Mouse (Mus musculus) left cerebral cortex, postnatal 4 days (tissue): ENCODE data around the gene Glipr1l2. TPM values are rescaled to one million over a fixed set of nuclear protein-coding genes. Genes with fewer than 3 reads are reported as not detected.
"Not testable (repeated sequence)": the region's sequence is repeated elsewhere in the genome, so short reads cannot be mapped to it uniquely, and the experiment has no call there.

ENCODE experiments used
- DNase-seq: peaks from one replicate; pipeline ENCODE4 v3.0.0-alpha.2; 2022
- intact Hi-C: fragments of 180-260 bp; cut with DNase I; formaldehyde crosslinking; loops from one replicate; pipeline ENCODE4 v1.15.1; 2025
- total RNA-seq, 2 experiments: library from RNA; stranded (reverse); gene quantifications; 2 replicates each; pipeline ENCODE4 v1.2.3; 2021

The Glipr1l2 gene
- not detected for total RNA-seq

GRCm38 (mm10) chr10:112083157-112083556 lies at the start of gene Glipr1l2:
Glipr1l2 (plus strand) TSS chr10:112083354.
- intact Hi-C loops, result no loop called here
- DNase-seq, result no peak

DNA sequence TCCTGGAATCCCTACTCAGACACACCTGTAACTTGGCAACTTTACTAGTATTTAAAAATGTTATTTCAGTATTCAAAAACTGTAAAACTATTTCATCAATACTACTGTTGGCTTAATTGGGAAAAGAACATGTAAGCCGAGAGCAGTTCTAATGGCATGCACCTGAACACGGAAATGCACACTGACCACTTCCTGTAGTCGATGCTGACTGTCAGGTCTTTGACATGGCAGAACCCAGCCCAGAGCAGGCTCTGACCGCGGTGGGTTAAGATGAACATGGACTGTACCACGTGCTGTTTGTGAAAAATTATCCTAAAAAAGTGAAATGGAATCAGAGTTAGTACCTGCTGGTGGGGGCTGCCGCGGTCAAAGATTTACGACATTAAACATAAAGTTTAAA lies 39.6 kb upstream of the Glipr1l2 start:
- intact Hi-C loops, DNase-seq: not testable (repeated sequence)

DNA sequence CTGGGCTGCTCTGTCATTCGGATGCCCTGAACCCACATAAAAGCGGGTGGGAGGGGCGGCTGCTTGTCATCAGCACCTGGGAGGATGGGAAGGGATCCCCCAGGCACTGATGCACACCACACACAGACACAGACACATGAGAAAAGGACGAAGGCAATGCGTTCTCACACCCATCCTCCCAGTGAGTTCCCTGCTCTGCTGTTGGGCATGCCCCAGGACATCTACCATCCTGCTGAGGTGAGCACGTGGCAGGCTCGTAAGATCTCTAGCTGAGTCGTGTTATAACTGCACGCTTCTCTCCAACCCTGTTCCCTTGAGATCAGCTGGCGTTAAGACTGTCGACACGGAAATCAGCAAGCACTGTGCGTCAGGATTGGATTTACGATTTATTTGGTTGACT lies 38.9 kb upstream of the Glipr1l2 start:
- DNase-seq, intact Hi-C loops: not testable (repeated sequence)

DNA sequence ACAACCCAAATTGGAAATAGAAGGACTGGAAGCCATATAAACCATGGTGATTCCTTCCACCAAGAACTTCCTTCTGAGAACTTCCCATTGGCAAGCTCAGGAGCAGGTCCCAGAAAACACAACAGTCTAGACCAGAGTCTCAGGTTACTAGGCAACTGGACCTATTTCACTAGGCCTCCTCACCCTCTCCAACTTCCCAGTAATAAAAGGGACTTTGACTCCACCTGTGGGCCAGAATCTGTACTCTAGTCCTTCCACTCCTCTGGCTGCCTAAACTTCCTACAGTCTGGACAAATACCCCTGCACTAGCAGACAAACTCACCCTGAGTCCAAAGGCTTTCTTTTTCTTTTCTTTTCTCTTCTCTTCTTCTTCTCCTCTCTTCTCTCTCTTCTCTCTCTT lies 31.9 kb upstream of the Glipr1l2 start:
- DNase-seq, result no peak

DNA sequence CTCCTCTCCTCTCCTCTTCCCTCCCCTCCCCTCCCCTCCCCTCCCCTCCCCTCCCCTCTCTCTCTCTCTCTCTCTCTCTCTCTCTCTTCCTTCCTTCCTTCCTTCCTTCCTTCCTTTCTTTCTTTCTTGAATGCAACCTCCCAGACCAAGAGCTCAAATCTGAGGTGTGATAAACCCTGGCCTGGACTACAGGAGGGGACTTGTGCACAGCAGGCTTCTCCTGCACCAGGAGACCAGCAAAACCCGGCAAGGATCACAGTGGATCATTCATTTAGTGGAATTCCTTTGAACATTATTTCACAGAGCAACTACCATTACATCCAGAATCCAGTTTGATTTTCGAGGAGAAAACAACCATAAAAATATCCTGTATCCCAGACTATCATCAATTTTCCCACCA lies 31.2 kb upstream of the Glipr1l2 start:
- peak; percentile 14 for DNase-seq
- intact Hi-C loops, result not testable (repeated sequence)

More for the DNA sequence above, 31.9 kb upstream of the Glipr1l2 start:
- intact Hi-C loops, result no loop called here

- intact Hi-C loops, result loop anchor here (5.0 to 10.0 kb wide), 2 partner anchors 102 to 735 kb away; partner anchors contain the start of genes Caps2 and Glipr1l3
- peak; percentile 81 for DNase-seq
These were observed 23.2 kb upstream of the Glipr1l2 start, which contains the start of gene Glipr1l1 for GRCm38 (mm10) chr10:112059702-112060582. Glipr1l1 (plus strand) TSS chr10:112060189.

GRCm38 (mm10) chr10:112060583-112060934 lies 22.6 kb upstream of the Glipr1l2 start:
- intact Hi-C loops, result loop anchor here (5.0 to 10.0 kb wide), 2 partner anchors 102 to 734 kb away; partner anchors contain the start of genes Caps2 and Glipr1l3
- not testable (repeated sequence) for DNase-seq

DNA sequence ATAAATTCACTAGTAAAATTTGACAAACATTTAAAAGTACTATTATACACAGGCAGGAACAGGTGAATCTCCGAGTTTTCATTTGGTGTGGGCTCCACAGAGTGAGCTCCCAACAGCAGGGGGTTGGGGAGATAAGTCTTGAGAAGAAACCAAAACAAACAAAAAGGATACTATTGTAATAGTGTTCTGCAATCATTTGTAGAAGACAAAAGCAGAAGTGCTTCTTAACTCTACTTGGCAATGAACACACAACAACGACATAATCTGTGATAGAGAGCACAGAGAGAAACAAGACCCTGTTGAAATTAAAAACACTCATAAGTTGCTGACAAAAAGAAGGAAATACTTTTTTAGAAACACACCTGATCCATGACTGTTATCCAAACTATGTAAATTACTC lies 3.1 kb upstream of the Glipr1l2 start:
- no peak for DNase-seq
- intact Hi-C loops, result no loop called here

DNA sequence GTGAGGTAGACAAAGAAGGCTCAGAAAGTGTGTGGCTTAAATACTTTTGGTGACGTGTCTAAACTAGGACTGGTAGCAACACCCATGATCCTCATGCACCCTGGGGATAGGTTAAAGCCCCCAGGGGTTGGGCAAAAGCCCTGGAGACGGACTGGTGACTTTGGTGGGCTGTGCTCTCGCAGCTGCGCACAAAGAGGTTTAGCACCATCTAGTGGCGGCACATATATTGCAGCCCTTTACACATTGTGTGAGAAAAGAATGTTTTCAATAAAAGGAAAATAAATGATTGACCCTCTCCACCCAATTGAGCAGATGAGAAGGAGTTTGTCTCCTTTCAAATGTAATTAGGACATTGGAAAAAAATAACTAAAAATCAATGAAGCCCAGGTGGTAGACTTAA lies 22.6 kb downstream of the Glipr1l2 start:
- peak; percentile 48 for DNase-seq
- intact Hi-C loops, result loop anchor here (10.0 kb wide), 1 partner anchor 121 kb away; no protein-coding TSS in a partner anchor

GRCm38 (mm10) chr10:112110401-112110800 lies 27.2 kb downstream of the Glipr1l2 start:
- intact Hi-C loops, result no loop called here
- DNase-seq, result no peak

- DNase-seq, intact Hi-C loops: not testable (repeated sequence)
These were observed 41.9 kb downstream of the Glipr1l2 start for GRCm38 (mm10) chr10:112125090-112125489.

DNA sequence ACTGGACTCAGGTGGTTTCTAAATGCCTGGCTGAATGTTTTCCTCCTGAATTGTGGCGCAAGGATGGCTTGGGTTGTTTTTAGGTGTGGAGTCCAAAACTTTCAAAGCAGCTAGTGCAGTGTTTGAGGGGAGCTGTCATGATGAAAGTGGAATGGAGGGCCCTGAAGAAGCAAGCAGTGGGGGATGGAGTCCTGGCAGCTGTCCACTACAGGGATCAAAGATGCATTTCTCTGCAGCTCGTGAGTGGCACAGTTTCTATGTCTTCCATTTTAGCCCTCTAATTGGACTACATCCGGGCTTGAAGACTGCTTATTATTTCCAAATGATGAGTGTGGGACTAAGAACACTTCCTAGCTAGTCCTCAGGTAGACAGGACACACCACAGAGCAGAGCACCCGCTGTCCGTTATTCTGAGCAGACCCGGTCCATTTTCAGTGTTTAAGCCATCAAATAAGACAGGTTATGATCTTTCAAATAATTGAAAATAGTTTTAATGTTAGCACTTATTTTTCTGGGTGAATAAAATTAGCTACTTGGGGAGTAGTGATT lies 44.6 kb downstream of the Glipr1l2 start:
- intact Hi-C loops, DNase-seq: not testable (repeated sequence)

DNA sequence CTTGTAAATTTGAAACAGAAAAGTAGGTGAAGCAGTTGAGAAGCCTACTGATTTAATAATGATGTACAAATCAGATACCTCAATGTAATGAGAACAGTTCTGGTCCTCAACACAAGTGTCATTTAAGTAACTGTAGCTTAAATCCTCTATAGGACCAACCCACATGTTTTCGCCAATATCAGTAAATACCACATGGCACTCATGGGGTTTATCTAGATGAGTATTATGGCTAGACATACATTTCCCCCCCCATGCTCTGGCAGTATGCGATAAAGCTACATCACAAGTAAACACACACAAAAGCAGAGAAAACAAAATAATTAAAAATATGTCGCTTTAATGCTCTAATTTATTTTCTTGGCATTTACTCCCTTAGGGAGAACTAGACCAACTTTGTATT lies 49.0 kb downstream of the Glipr1l2 start:
- DNase-seq, result no peak

DNA sequence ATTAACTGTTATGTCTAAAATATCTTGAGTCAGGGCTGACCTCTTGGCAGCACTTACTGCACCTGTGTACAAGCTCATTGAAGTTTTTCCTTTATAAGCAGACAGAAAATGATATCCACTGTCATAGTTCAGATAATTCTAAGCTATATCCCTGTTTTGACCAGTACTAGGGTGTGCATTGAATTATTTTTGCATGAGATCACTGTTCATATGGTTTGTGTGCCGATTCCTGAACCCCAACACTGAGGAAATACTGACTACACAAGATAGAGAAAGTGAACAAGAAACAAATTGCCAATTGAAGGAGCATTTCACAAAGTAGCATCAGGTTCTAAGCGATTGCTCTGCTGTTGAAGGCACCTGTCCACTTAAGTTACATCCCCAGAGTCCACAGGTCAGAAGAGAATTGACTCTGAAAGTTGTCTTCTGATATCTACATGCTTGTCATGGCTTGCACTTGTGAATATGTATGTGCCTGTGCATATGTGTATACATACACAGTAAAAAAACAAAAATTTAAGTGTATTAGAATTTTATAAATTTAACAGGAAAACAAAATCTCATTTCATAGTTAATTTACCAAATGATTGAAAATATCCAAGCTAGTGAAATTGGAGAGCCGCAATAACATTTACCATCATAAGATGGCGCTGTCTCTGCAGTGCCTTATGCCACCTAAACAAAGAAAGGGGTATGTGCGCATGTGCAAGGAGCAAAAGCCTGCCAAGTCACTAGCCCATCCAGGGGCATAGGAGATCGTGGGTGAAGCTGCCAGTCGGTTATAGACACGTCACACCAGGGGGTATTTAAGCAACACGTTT lies 55.1 kb downstream of the Glipr1l2 start:
- peak; percentile 64 for DNase-seq
- intact Hi-C loops, result no loop called here

More for the DNA sequence above, 49.0 kb downstream of the Glipr1l2 start:
- intact Hi-C loops, result no loop called here

DNA sequence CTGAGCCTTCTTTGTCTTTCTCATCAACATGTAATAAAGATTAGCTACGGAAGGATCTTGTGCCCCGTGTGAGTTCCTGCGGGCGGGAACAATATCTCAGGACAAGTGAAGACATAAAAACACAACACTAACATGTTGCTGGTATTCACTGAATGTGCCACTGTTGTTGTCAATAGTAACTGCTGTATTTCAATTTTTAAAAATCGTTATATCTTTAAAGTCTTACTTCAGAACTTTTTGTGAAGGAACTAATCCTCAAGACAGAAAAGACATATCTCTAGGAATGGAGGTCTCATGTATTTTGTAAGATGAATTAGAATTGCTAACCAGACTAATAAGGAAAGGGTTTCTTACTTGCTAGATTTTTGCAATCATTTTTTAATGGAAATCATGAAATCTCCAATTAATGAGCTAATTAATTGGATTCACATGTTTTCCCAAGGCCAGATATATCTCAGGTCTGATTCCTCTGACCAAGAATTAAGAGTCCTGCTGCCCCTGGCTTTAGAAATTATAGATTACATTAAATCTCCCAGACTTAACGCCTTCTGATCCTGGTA lies 55.8 kb downstream of the Glipr1l2 start:
- no peak for DNase-seq
- intact Hi-C loops, result no loop called here

DNA sequence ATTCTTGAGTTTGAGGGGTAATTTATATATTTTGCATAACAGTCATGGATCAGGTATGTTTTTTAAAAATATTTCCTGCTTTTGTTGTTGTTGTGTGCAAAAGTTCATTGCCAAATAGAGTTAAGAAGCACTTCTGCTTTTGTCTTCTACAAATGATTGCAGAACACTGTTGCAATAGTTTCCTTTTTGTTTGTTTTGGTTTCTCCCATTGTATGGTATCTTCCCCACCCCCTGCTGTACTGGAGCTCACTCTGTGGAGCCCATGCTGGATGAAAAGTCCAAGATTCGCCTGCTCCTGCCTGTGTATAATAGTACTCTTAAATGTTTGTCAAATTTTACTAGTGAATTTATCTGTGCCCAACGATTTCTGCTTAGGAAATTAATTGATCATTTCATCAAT lies 56.7 kb downstream of the Glipr1l2 start:
- no peak for DNase-seq

More for the DNA sequence above, 56.7 kb downstream of the Glipr1l2 start:
- intact Hi-C loops, result no loop called here
